Mouse (Mus musculus): ENCODE measurements around the gene Btf3.
A peak's percentile ranks its signal among the peaks of the same experiment; 100 is the strongest.

Gene Btf3

GRCm38 (mm10) chr13:98316480-98317245 lies at the start of gene Btf3:
Gene Btf3, minus strand, starts transcription at chr13:98317006.
- peak; percentile 89 to 93 for DNase-seq (ENCODE audit: low spot score in 2 of 2)

GRCm38 (mm10) chr13:98365766-98366421 lies 49.1 kb upstream of the Btf3 start:
- no peak for DNase-seq (ENCODE audit: low spot score in 2 of 2)

GRCm38 (mm10) chr13:98365081-98365480 lies 48.3 kb upstream of the Btf3 start:
- DNase-seq (ENCODE audit: low spot score in 2 of 2), result no peak

- no peak for DNase-seq (ENCODE audit: low spot score in 2 of 2)
Observed at GRCm38 (mm10) chr13:98363046-98363445, 46.2 kb upstream of the Btf3 start.

GRCm38 (mm10) chr13:98361161-98361560 lies 44.4 kb upstream of the Btf3 start:
- no peak for DNase-seq (ENCODE audit: low spot score in 2 of 2)

GRCm38 (mm10) chr13:98360391-98360790 lies 43.6 kb upstream of the Btf3 start:
- DNase-seq (ENCODE audit: low spot score in 2 of 2), result no peak

- DNase-seq (ENCODE audit: low spot score in 2 of 2), result no peak
Observed at GRCm38 (mm10) chr13:98359337-98359736, 42.5 kb upstream of the Btf3 start.

- no peak for DNase-seq (ENCODE audit: low spot score in 2 of 2)
Observed at GRCm38 (mm10) chr13:98358424-98359181, 41.8 kb upstream of the Btf3 start.

GRCm38 (mm10) chr13:98357433-98358423 lies 40.9 kb upstream of the Btf3 start:
- DNase-seq (ENCODE audit: low spot score in 2 of 2), result no peak

GRCm38 (mm10) chr13:98356973-98357425 lies 40.2 kb upstream of the Btf3 start:
- no peak for DNase-seq (ENCODE audit: low spot score in 2 of 2)

- no peak for DNase-seq (ENCODE audit: low spot score in 2 of 2)
Observed at GRCm38 (mm10) chr13:98356176-98356972, 39.6 kb upstream of the Btf3 start.

GRCm38 (mm10) chr13:98355559-98356111 lies 38.8 kb upstream of the Btf3 start:
- DNase-seq (ENCODE audit: low spot score in 2 of 2), result peak in 1 of 2 experiments; percentile 25

- peak in 1 of 2 experiments; percentile 15 for DNase-seq (ENCODE audit: low spot score in 2 of 2)
Observed at GRCm38 (mm10) chr13:98354871-98355558, 38.2 kb upstream of the Btf3 start.

GRCm38 (mm10) chr13:98354090-98354801 lies 37.4 kb upstream of the Btf3 start, which contains the start of gene Foxd1:
Gene Foxd1, plus strand, starts transcription at chr13:98354242.
- peak in 1 of 2 experiments; percentile 25 for DNase-seq (ENCODE audit: low spot score in 2 of 2)

- no peak for DNase-seq (ENCODE audit: low spot score in 2 of 2)
Observed at GRCm38 (mm10) chr13:98353709-98354089, 36.9 kb upstream of the Btf3 start.

GRCm38 (mm10) chr13:98352381-98352975 lies 35.7 kb upstream of the Btf3 start:
- DNase-seq (ENCODE audit: low spot score in 2 of 2), result no peak

- DNase-seq (ENCODE audit: low spot score in 2 of 2), result peak; percentile 25 to 50
Observed at GRCm38 (mm10) chr13:98351527-98351926, 34.7 kb upstream of the Btf3 start.

- no peak for DNase-seq (ENCODE audit: low spot score in 2 of 2)
Observed at GRCm38 (mm10) chr13:98349491-98349890, 32.7 kb upstream of the Btf3 start.

All from cerebellum, postnatal 4 days (tissue).